Mouse (Mus musculus) c-Kit-positive CD71-positive TER-119-positive erythroid progenitor cells, embryonic 14.5 days (primary cell): ENCODE measurements around the gene Slc26a8.

Source experiments
- DNase-seq: peaks from one replicate; pipeline ENCODE4 v3.0.0-alpha.2; 2013; ENCODE audit warnings: low spot score

Gene Slc26a8

DNA sequence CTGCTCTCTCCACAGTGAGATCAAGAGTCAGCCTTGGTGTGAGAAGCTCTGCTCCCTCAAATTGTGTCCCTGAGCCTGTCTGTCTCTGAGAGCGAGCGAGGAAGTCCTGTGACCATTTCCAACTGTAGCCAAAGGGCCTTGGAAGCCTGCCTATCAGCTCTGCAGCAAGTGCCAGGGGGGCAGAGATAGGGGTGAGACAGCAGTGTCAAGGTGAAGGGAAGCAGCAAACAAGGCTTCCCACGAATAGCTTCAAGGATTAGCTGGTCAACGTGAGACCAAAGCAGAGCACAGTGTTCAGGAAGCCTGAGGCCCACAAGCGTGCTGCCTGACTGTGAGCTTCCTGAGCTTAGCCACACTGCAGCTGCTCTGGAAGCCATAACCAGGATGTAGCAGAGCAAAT is 98.6 kb downstream of the Slc26a8 start:
- DNase-seq, result no peak

DNA sequence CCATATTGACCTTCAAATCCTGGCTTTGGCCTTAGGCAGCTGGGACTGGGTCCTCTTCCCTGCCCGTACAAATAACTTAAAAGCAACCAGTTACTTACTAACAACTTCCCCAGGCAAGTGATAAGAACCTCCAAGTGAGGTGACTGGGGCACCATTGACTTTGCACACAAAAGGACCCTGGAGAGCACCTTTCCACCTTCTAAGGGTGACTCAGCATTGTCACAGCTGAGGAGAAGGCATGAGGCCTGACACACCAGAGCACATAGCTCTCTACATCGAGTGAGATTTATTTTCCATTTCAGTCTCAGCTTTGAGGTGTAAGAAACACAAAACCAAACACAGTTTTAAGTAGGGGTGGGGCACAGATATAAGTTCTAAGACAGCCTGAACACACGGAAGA is 99.4 kb downstream of the Slc26a8 start:
- no peak for DNase-seq

DNA sequence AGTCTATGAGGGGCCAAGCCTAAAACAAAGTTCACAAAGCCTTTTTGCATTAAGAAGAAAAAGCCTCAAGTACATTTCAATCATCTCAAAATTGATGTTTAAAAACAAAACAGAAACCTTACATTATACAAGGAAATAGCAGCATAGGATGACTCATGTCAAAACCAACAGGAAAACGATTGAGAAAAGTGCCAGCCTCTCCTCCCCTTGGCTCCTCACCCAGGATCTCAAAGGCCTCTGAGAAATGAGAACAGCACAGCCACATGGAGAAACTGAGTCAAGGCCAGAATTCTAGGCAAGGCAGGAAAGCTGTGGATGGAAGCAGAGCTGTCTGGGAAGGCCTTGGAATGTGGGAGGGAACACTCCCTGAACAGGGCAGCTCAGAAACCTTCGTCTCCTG is 101.4 kb downstream of the Slc26a8 start:
- DNase-seq, result no peak
